ENCODE assay signal across 7 mouse cellular contexts in genomic region chr8:70600473-70601270, GRCm38 (mm10). TPM values are rescaled to one million over a fixed set of nuclear protein-coding genes. Genes with fewer than 3 reads are reported as not detected.
A peak's percentile ranks its signal among the peaks of the same experiment; 100 is the strongest.
DNase-seq lines count a peak whose midpoint lies in the region; ATAC-seq and TF ChIP-seq lines count a peak whose summit lies in the region.

No protein-coding gene starts in this region.

- H3K27me3 ChIP-seq in heart, embryonic 14.5 days (ENCODE audit: control insufficient read depth, insufficient read depth, low read length), result no peaks in the 10 kb centered on the region
- no peaks in the 10 kb centered on the region for H3K27me3 ChIP-seq in kidney, postnatal 0 days (ENCODE audit: insufficient read depth, low read length)

- no peak for TF ChIP-seq POLR2A in bone marrow, adult 2 months (IDR thresholded peaks at IDR 0.05; ENCODE audit: borderline replicate concordance, control insufficient read depth, low read depth, low read length)

- no peaks in the 10 kb centered on the region for H3K9me3 ChIP-seq in heart, embryonic 14.5 days (ENCODE audit: control insufficient read depth, low read length)
- no peaks in the 10 kb centered on the region for H3K9me3 ChIP-seq in kidney, postnatal 0 days (replicated peaks; ENCODE audit: low read length)

- TF ChIP-seq CTCF in bone marrow, adult 2 months (IDR thresholded peaks at IDR 0.05; ENCODE audit: control insufficient read depth, insufficient read depth, low read length), result no peak
- TF ChIP-seq CTCF in kidney, postnatal 0 days (IDR thresholded peaks at IDR 0.05; ENCODE audit: low read depth), result no peak

- H3K27ac ChIP-seq in bone marrow, adult 2 months (ENCODE audit: control insufficient read depth, insufficient read depth, low read depth, low read length, poor library complexity), result peak overlapping the region; percentile 76
- H3K27ac ChIP-seq in heart, embryonic 14.5 days (replicated peaks in 1 of 2; ENCODE audit: control insufficient read depth in 1 of 2, insufficient read depth in 1 of 2, low read depth in 2 of 2, low read length in 2 of 2), result peak overlapping the region in 1 of 2 experiments; percentile 69; a peak in 2 of 4 replicates
- H3K27ac ChIP-seq in kidney, postnatal 0 days, result peak overlapping the region; percentile 85

- H3K9ac ChIP-seq in heart, embryonic 14.5 days (ENCODE audit: low read length), result peak overlapping the region; percentile 34; the same call in 1 of the 2 replicates
- 0 out of 2 replicates have a peak overlapping the region, but pooled peaks have one; percentile 1 for H3K9ac ChIP-seq in kidney, postnatal 0 days (ENCODE audit: low read depth, low read length)

- no peak for ATAC-seq in heart, embryonic 14.5 days (ENCODE audit: insufficient number of reproducible peaks, insufficient read depth, low FRiP score, low read depth)
- ATAC-seq in kidney, postnatal 0 days (replicated peaks; ENCODE audit: low FRiP score, low read depth), result 0 out of 2 replicates have a peak, but pooled peaks have one; percentile 0
- peak; percentile 10; the same call in 1 of the 2 replicates for ATAC-seq in megakaryocyte progenitor cell, adult 5-6 weeks (replicated peaks; ENCODE audit: poor library complexity)
- no peak for ATAC-seq in frontal cortex, adult (ENCODE audit: low TSS enrichment)

- H3K36me3 ChIP-seq in heart, embryonic 14.5 days (ENCODE audit: control insufficient read depth, insufficient read depth, low read length), result peaks cover 37% of the 10 kb centered on the region
- 0 out of 2 replicates have a peak, but pooled peaks cover 3% of the 10 kb centered on the region for H3K36me3 ChIP-seq in kidney, postnatal 0 days (ENCODE audit: insufficient read depth, low read length)

- peak overlapping the region; percentile 59 for H3K4me2 ChIP-seq in heart, embryonic 14.5 days (ENCODE audit: low read length)
- peak overlapping the region; percentile 44 for H3K4me2 ChIP-seq in kidney, postnatal 0 days (ENCODE audit: low read length)

- peaks cover 3% of the 10 kb centered on the region for H3K4me1 ChIP-seq in bone marrow, adult 2 months (ENCODE audit: control insufficient read depth, insufficient read depth, low read length)
- H3K4me1 ChIP-seq in heart, embryonic 14.5 days (ENCODE audit: control insufficient read depth in 2 of 2, insufficient read depth in 2 of 2, low read length in 2 of 2), result peaks cover 17 to 43% of the 10 kb centered on the region in 2 experiments
- H3K4me1 ChIP-seq in kidney, postnatal 0 days (replicated peaks; ENCODE audit: insufficient read depth, low read length), result peaks cover 21% of the 10 kb centered on the region

- DNase-seq in ES-CJ7 (ENCODE audit: low read depth, low spot score), result peak; percentile 58
- DNase-seq in kidney, postnatal 0 days (ENCODE audit: low spot score), result peak; percentile 75
- DNase-seq in layer of hippocampus, adult 9-11 months, result no peak

- H3K4me3 ChIP-seq in bone marrow, adult 2 months (replicated peaks; ENCODE audit: control insufficient read depth, low read depth, low read length), result peak overlapping the region; percentile 5
- H3K4me3 ChIP-seq in heart, embryonic 14.5 days (ENCODE audit: control insufficient read depth in 1 of 2, insufficient read depth in 1 of 2, low read depth in 1 of 2, low read length in 2 of 2), result peak overlapping the region in 1 of 2 experiments; percentile 16; a peak in 1 of 4 replicates
- 0 out of 2 replicates have a peak overlapping the region, but pooled peaks have one; percentile 0 for H3K4me3 ChIP-seq in kidney, postnatal 0 days (replicated peaks; ENCODE audit: low read depth, low read length)

- 32% methylated on average over 10 of the region's 10 CpGs for WGBS in bone marrow, adult 2 months
- 25% methylated on average over 9 of the region's 10 CpGs for WGBS in heart, embryonic 14.5 days
- WGBS in kidney, postnatal 0 days, result 24% methylated on average over 10 of the region's 10 CpGs

RNA-seq across cellular contexts. Expression of gene Isyna1, which starts 6.5 kb away (rescaled TPM):
- 11.2 and 23.7 TPM in 2 replicates for polyA plus RNA-seq in bone marrow, adult 2 months (2011; ENCODE audit: insufficient read depth, insufficient read length, low replicate concordance, missing spikeins)
- 59.5 and 69.8 TPM in 2 replicates for polyA plus RNA-seq in heart, embryonic 14.5 days (2014; fragmentation: Nextera tagmentation; extraction: Ambion mirVana)
- polyA plus RNA-seq in kidney, postnatal 0 days (2015; fragmentation: Nextera tagmentation; extraction: Ambion mirVana), result 166 and 169 TPM in 2 replicates
- total RNA-seq in megakaryocyte progenitor cell, adult 5-6 weeks (2015), result 26.1 and 39.0 TPM in 2 replicates
- total RNA-seq in megakaryocyte progenitor cell, adult 5-6 weeks (2017), result 42.9 and 45.4 TPM in 2 replicates

RNA-seq across cellular contexts. Expression of gene Ssbp4, which starts 8.0 kb away (rescaled TPM):
- polyA plus RNA-seq in bone marrow, adult 2 months (2011; ENCODE audit: insufficient read depth, insufficient read length, low replicate concordance, missing spikeins), result 45.2 and 107 TPM in 2 replicates
- polyA plus RNA-seq in heart, embryonic 14.5 days (2014; fragmentation: Nextera tagmentation; extraction: Ambion mirVana), result 83.7 and 85.8 TPM in 2 replicates
- 166 and 188 TPM in 2 replicates for polyA plus RNA-seq in kidney, postnatal 0 days (2015; fragmentation: Nextera tagmentation; extraction: Ambion mirVana)
- 31.6 and 40.7 TPM in 2 replicates for total RNA-seq in megakaryocyte progenitor cell, adult 5-6 weeks (2015)
- total RNA-seq in megakaryocyte progenitor cell, adult 5-6 weeks (2017), result 40.2 and 69.7 TPM in 2 replicates

RNA-seq across cellular contexts. Expression of gene Lrrc25, which starts 15.3 kb away (rescaled TPM):
- polyA plus RNA-seq in bone marrow, adult 2 months (2011; ENCODE audit: insufficient read depth, insufficient read length, low replicate concordance, missing spikeins), result 3.4 and 18.8 TPM in 2 replicates
- 1.3 and 3.2 TPM in 2 replicates for polyA plus RNA-seq in heart, embryonic 14.5 days (2014; fragmentation: Nextera tagmentation; extraction: Ambion mirVana)
- 1.9 and 2.8 TPM in 2 replicates for polyA plus RNA-seq in kidney, postnatal 0 days (2015; fragmentation: Nextera tagmentation; extraction: Ambion mirVana)
- 6.2 and 12.9 TPM in 2 replicates for total RNA-seq in megakaryocyte progenitor cell, adult 5-6 weeks (2015)
- 4.7 and 5.4 TPM in 2 replicates for total RNA-seq in megakaryocyte progenitor cell, adult 5-6 weeks (2017)

RNA-seq across cellular contexts. Expression of gene Gdf15, which starts 31.6 kb away (rescaled TPM):
- polyA plus RNA-seq in bone marrow, adult 2 months (2011; ENCODE audit: insufficient read depth, insufficient read length, low replicate concordance, missing spikeins), result 3.1 TPM in 1 of 2 replicates, not detected in the other
- 1.1 TPM in 2 replicates for polyA plus RNA-seq in heart, embryonic 14.5 days (2014; fragmentation: Nextera tagmentation; extraction: Ambion mirVana)
- polyA plus RNA-seq in kidney, postnatal 0 days (2015; fragmentation: Nextera tagmentation; extraction: Ambion mirVana), result 3.0 and 3.2 TPM in 2 replicates
- total RNA-seq in megakaryocyte progenitor cell, adult 5-6 weeks (2015), result not detected in 2 replicates
- total RNA-seq in megakaryocyte progenitor cell, adult 5-6 weeks (2017), result not detected in 2 replicates

RNA-seq across cellular contexts. Expression of gene Pgpep1, which starts 59.5 kb away (rescaled TPM):
- 4.3 and 21.1 TPM in 2 replicates for polyA plus RNA-seq in bone marrow, adult 2 months (2011; ENCODE audit: insufficient read depth, insufficient read length, low replicate concordance, missing spikeins)
- polyA plus RNA-seq in heart, embryonic 14.5 days (2014; fragmentation: Nextera tagmentation; extraction: Ambion mirVana), result 39.7 and 46.6 TPM in 2 replicates
- 84.2 and 87.5 TPM in 2 replicates for polyA plus RNA-seq in kidney, postnatal 0 days (2015; fragmentation: Nextera tagmentation; extraction: Ambion mirVana)
- 11.7 and 11.8 TPM in 2 replicates for total RNA-seq in megakaryocyte progenitor cell, adult 5-6 weeks (2015)
- total RNA-seq in megakaryocyte progenitor cell, adult 5-6 weeks (2017), result 3.6 and 5.2 TPM in 2 replicates

Comparison
In these comparisons a context has a peak if more than half of its experiments do, and no peak if none do; other contexts are left out.
1. ATAC-seq: peak in kidney, postnatal 0 days (single experiment) and megakaryocyte progenitor cell, adult 5-6 weeks (single experiment); none in heart, embryonic 14.5 days (single experiment) and frontal cortex, adult (single experiment).